Mouse (Mus musculus): ENCODE results near the gene Emc6.

The Emc6 gene

GRCm38 (mm10) chr11:73176186-73176585, 651 bp downstream of the Emc6 start:
- no peak for DNase-seq (ENCODE audit: low spot score in 2 of 2)

- DNase-seq (ENCODE audit: low spot score in 2 of 2): no peak
These were observed 1.2 kb downstream of the Emc6 start for GRCm38 (mm10) chr11:73175612-73176011.

- DNase-seq (ENCODE audit: low spot score in 2 of 2): no peak
These were observed 4.7 kb downstream of the Emc6 start for GRCm38 (mm10) chr11:73172186-73172585.

DNA sequence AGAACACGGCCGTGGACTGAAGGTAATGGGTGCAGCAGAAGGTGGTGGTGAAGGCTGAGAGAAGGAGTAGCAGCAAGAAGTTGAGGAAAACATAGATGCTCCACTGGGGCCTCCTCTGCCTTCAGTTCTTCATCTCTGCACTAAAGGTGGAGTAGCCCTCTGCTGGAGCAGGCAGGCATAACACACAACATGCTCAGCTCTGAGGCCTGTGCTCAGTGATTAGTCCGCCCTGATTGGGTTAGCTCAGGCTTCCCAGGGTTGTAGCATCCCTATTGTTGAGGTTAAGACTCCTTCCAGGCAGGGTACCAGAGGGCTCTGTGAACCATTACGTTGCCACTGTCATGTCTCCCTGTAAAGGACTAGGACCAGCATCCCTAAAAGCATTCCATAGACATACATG, 7.6 kb downstream of the Emc6 start:
- peak; percentile 54 to 81 for DNase-seq (ENCODE audit: low spot score in 2 of 2)

DNA sequence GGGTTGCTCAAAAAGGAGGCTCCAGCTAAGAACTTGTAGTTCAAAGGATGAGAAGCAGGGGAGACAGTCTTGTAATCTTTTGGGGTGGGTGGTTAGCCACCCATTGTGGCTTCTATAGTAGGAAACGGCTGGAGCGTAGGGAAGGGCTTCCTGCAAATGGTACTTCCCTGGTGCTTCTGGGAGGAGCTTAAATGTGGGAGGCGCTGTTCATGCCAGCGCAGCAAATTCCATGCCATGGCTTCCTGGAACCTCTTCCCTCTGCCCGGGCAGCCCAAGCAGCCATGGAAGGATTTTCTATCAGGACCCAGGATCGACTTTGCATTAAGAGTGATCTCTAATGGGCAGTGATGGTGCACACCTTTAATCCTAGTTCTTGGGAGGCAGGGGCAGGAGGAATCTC, 8.3 kb downstream of the Emc6 start:
- DNase-seq (ENCODE audit: low spot score in 2 of 2): no peak

- no peak for DNase-seq (ENCODE audit: low spot score in 2 of 2)
These were observed 8.8 kb downstream of the Emc6 start for GRCm38 (mm10) chr11:73168071-73168470.

DNA sequence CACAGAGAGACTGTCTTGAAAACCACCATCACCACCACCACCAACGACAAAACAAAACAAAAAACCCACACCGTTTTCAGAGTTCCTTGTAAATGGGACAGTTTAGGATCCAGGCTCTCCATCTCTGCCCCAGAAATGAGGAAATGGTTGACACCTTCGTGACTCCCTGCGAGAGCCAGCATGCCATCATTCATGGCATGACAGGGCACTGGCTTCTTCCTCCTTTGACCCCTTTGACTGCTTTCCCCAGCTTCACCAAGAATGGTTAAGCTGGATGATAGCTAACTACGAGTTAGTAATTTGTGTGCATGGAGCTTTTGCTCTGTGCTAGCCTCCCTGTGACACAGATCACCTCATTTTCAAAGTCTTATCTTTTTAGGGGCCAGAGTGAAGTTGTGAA, 14.6 kb downstream of the Emc6 start:
- DNase-seq (ENCODE audit: low spot score in 2 of 2): no peak

GRCm38 (mm10) chr11:73161616-73162015, 15.2 kb downstream of the Emc6 start:
- no peak for DNase-seq (ENCODE audit: low spot score in 2 of 2)

GRCm38 (mm10) chr11:73160811-73161200, 16.0 kb downstream of the Emc6 start:
- DNase-seq (ENCODE audit: low spot score in 2 of 2): no peak

DNA sequence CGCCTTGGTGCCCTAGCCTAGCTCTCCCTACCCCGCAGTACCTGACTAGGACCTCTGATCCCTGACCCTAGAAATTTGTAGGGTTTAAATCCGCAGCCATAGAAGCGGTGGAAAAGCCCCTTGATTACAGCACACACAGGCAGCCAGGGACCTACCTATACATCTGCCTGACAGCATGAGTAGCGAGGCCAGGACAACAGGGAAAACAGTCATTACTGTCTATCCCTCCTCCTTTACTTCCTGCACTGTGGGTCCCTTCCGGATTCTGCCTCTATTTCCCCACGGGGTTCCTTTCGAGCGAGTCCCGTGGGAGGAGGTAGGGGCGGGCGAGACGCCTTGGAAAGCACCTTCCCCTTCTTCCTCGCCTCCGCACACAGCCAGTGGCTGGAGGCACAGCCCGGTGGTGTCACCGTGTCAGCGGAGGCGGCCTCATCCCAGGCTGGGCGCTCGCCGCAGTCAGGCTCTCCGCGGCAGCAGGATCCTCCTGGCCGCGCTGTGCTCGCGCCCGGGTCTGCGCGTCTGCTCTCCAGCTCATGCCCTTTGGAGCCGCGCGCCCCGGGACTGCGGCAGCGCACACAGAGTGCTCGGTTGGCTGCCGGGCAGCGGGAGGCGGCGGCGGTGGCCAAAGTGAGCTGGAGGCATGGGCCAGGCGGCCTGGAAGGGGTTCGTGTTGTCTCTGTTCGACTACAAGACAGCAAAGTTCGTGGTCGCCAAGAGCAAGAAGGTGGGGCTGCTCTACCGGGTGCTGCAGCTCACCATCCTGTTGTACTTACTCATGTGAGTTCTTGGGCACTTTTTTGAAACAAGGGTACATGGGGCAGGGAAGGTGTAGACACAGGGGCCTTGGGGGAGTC, 16.7 kb downstream of the Emc6 start, which contains the start of gene P2rx5:
P2rx5 (plus strand) TSS at position 465 of the 854 bp plus-strand sequence.
- no peak for DNase-seq (ENCODE audit: low spot score in 2 of 2)

DNA sequence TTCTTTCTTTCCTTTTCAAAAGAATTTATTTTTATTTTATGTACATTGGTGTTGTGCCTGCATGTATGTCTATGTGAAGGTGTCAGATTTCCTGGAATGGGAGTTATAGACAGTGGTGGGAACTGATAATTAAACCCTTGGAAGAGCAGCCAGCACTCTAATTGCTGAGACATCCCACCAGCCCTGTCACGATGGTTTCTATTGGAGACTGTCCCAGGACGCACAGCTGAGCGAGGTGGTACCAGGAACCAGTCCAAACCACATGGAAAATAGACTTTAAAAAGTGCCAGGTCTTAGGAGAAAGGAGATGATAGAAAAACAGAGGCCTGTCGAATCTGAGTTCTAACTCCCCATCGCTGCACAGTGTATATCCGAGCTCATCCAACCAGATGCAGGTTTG, 21.8 kb downstream of the Emc6 start:
- DNase-seq (ENCODE audit: low spot score in 2 of 2): no peak

DNA sequence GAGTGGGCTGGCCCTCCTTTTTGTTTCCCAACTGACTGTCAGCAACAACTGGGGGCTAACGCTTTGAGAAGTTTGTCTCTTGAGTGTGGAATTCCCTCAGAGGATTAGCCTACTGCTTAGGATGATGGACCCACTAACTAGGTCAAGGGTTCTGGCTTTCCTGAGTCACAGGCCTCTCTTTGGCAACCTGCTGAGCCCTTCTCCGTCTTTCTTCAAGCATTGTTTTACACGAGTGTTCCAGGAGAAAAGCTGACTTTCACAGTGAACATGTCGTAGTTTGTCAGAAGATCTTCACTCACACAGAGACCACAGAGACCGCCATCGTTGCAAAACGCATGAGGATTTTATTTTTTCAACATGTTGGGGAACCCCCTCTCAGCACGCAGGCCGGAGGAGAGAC, 28.6 kb downstream of the Emc6 start:
- DNase-seq (ENCODE audit: low spot score in 2 of 2): no peak

DNA sequence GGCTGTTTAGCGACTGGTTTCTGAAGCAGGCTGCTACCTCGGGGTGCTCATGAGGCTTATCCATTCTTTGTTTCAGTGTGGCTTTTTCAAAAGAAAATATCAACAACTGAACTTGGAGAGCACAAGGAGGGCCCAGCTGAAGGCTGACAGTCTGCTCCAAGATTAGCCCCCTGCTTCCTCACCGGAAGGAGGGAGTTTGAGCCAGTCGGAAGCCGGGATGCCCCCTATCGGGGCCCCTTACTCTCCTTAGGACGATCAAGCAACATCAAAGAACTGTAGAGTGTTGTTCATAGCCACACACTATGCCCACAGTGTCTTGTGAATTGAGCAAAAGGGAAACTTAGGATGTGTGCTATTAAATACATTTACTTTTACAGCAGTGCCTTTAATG, 29.9 kb downstream of the Emc6 start:
- no peak for DNase-seq (ENCODE audit: low spot score in 2 of 2)

- DNase-seq (ENCODE audit: low spot score in 2 of 2): no peak
These were observed 30.5 kb downstream of the Emc6 start for GRCm38 (mm10) chr11:73146026-73146974.

DNA sequence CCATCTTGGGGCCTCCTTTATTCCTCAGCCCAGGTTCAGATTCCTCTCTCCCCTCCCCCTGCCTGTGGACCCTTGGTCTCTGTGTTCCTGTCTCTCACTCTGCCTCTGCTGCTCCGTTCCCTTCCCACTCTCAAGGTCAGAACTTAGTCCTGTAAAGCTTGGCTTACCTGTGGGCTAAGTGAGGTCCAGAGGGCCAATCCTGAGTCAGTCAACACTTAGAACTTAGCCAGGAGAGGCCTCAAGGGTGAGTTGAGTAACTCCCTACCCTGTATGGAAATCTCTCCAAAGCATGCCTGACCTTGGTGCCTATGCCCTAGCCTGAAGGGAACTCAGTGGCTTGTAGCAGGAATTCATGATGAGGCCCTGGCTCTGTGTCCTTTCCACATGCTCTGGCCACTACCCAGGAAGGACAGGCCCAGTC, 32.6 kb downstream of the Emc6 start:
- DNase-seq (ENCODE audit: low spot score in 2 of 2): no peak

DNA sequence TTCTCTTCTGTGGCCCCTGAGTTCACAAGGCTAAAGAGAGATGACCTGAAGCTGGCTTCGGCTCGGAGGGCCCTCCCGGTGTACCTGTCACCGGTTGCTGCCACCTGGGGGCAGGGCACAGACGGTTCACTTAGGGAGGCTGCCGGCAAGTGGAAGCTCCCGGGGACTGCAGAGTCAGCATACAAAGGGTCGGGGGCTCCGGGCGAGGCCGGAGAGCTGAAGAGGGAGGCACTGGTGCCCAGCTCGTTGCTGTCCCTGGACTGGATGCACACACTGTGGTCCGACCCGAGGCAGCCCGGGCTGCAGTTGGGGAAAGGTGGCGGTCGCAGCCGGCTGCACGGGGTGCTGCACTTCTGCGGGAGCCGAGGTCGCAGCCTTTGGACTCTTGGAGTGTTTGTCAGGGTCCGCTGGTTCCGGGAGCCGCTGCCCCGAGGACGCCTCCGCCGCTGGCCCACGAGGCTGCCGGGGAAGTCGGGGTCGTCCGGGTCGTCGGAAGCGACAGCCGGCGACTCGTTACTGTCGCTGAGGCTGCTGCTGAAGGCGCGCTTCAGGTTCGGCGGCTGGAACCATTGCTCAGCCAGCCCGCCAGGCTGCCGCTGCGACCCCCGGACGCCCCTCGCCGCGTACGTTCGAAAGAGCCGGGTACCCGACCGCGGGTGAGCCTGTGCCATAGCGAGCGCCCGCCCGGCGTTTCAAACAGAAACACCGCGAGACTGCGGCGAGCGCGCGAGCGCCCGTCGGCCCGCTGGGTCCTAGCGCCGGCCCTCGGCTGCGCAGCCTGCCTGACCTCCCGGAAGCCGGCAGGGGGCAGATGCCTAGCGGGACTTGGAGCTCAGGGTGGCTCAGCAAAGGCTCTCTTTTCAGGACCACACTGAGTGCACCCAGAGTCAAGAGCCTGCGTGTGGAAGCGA, 39.0 kb downstream of the Emc6 start, which contains the start of gene Haspin:
Haspin (minus strand) TSS at position 704 of the 911 bp plus-strand sequence.
- peak; percentile 92 to 98 for DNase-seq (ENCODE audit: low spot score in 2 of 2)

DNA sequence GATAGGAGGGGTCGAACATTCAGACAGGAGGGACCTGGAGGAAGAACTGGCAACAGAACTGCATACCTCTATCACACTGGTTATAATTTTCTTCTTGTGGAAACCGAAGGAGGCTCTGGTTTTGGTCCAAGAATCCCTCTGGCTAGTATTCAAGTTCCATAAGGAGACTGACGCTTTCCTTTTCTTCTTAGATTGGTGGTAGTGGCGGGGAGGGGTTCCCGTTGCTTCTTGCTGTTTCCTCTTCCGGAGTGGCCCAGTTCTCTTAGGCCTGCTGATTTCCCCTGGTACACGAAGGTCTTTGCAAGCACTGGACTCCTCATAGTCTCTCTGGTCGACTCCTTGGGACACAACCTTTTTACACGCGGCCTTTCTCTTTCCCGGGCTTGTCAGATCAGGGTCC, 39.7 kb downstream of the Emc6 start:
- DNase-seq (ENCODE audit: low spot score in 2 of 2): peak in 1 of 2 experiments; percentile 21

DNA sequence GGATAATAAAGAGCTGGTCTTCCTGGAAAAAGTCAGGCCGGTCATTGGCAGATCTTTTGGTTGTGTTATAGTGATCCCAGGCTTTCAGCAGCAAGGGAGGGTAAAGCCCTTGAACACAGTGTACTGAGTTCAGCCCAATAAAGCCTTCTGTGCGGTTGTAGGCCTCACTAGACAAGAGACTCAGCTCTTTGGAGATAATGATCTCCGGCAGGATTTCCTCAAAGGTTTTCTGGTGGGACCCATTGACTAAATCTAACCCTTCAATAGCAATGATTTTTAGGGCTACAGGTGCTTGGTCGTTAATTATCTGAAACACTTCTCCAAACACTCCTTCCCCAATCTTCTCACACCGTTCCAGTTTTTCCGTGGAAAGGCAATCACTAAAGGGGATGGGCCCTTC, 40.2 kb downstream of the Emc6 start:
- DNase-seq (ENCODE audit: low spot score in 2 of 2): no peak

DNA sequence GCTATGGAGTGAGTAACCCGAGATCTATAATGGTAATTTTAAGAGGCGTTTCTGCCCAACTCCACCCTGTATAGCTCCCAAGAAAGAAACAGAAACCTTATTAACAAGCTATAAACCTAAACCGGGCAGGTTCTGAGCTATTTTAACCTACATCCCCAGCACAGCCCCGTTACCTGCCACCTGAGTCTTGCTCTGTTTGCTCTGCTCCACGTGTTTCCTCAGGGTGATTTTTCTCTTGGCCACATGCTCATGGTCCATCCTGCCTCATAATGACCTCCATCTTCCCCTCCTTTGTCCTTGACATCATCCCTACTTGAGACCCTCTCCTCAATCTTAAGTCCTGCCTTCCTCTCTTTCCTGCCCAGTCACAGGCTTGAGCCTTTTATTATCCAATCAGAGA, 42.6 kb downstream of the Emc6 start:
- no peak for DNase-seq (ENCODE audit: low spot score in 2 of 2)

GRCm38 (mm10) chr11:73132999-73133398, 43.8 kb downstream of the Emc6 start:
- no peak for DNase-seq (ENCODE audit: low spot score in 2 of 2)

DNA sequence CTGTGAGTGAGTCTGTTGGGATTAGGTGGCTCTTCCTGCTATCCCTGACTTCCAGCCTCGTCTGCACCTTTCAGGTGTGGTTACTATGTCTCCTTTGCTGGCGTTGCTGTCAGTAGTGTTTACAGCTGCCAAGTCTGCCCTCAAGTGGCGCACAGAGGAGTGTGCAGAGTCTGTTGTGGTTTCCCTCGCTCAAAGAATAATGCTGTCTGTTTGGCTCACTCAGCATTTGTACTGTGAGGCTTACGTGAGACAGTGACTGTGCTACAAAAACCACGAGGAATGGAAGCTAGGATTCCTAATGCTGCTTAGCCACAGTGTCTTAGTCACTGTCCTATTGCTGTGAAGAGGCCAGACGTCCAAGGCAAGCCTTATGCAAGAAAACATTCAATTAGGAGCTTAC, 45.8 kb downstream of the Emc6 start:
- DNase-seq (ENCODE audit: low spot score in 2 of 2): no peak

Measured in spleen, postnatal 4 days (tissue).